Mouse (Mus musculus) kidney, adult 18-20 months (tissue): Measurements from ENCODE around the gene Rbfox3.

Source experiments
- DNase-seq: peaks from one replicate; pipeline ENCODE4 v3.0.0; 2021

Rbfox3 gene

GRCm38 (mm10) chr11:118911307-118912070 is at the start of gene Rbfox3:
Rbfox3 (minus strand) TSS chr11:118911597.
- DNase-seq, result no peak

- DNase-seq, result no peak
Observed at GRCm38 (mm10) chr11:118960649-118961048, 49.3 kb upstream of the Rbfox3 start.

GRCm38 (mm10) chr11:118957070-118957471 is 45.7 kb upstream of the Rbfox3 start:
- DNase-seq, result no peak

- DNase-seq, result no peak
Observed at GRCm38 (mm10) chr11:118955016-118955415, 43.6 kb upstream of the Rbfox3 start.

- no peak for DNase-seq
Observed at GRCm38 (mm10) chr11:118945868-118946267, 34.5 kb upstream of the Rbfox3 start.

- no peak for DNase-seq
Observed at GRCm38 (mm10) chr11:118941268-118941667, 29.9 kb upstream of the Rbfox3 start.

- no peak for DNase-seq
Observed at GRCm38 (mm10) chr11:118940539-118940938, 29.1 kb upstream of the Rbfox3 start.

GRCm38 (mm10) chr11:118939731-118940130 is 28.3 kb upstream of the Rbfox3 start:
- DNase-seq, result no peak

GRCm38 (mm10) chr11:118934925-118935324 is 23.5 kb upstream of the Rbfox3 start:
- DNase-seq, result no peak

GRCm38 (mm10) chr11:118927081-118927480 is 15.7 kb upstream of the Rbfox3 start:
- DNase-seq, result no peak

- no peak for DNase-seq
Observed at GRCm38 (mm10) chr11:118921852-118922251, 10.5 kb upstream of the Rbfox3 start.

GRCm38 (mm10) chr11:118916423-118917030 is 5.1 kb upstream of the Rbfox3 start:
- no peak for DNase-seq

- DNase-seq, result no peak
Observed at GRCm38 (mm10) chr11:118915888-118916287, 4.5 kb upstream of the Rbfox3 start.

GRCm38 (mm10) chr11:118912686-118913085 is 1.3 kb upstream of the Rbfox3 start:
- no peak for DNase-seq

GRCm38 (mm10) chr11:118910756-118911155 is 641 bp downstream of the Rbfox3 start:
- no peak for DNase-seq

- no peak for DNase-seq
Observed at GRCm38 (mm10) chr11:118909814-118910201, 1.6 kb downstream of the Rbfox3 start.

- DNase-seq, result no peak
Observed at GRCm38 (mm10) chr11:118908981-118909813, 2.2 kb downstream of the Rbfox3 start.

GRCm38 (mm10) chr11:118908431-118908980 is 2.9 kb downstream of the Rbfox3 start:
- DNase-seq, result no peak

- DNase-seq, result no peak
Observed at GRCm38 (mm10) chr11:118907471-118908401, 3.7 kb downstream of the Rbfox3 start.

- no peak for DNase-seq
Observed at GRCm38 (mm10) chr11:118906824-118907470, 4.5 kb downstream of the Rbfox3 start.

- DNase-seq, result no peak
Observed at GRCm38 (mm10) chr11:118906131-118906823, 5.1 kb downstream of the Rbfox3 start.
